Mouse (Mus musculus): Measurements from ENCODE around the gene Arsg. TPM values are rescaled to one million over a fixed set of nuclear protein-coding genes. Genes with fewer than 3 reads are reported as not detected.

Arsg gene
- polyA plus RNA-seq, 1 experiment from 2014 or later = 6.2 TPM

GRCm38 (mm10) chr11:109440641-109441040 lies 32.5 kb upstream of the Arsg start:
- Histone ChIP-seq H3K9me3 (replicated peaks; ENCODE audit: control insufficient read depth, low read length) (no peaks in the 10 kb centered on the region), H3K4me2 (ENCODE audit: low read length) (peak overlapping the region; percentile 73), H3K36me3 (ENCODE audit: control insufficient read depth, insufficient read depth, low read length) (peaks cover 29% of the 10 kb centered on the region), H3K4me3 (ENCODE audit: low read depth, low read length) (peak overlapping the region; percentile 39; the same call in 1 of the 2 replicates), H3K27me3 (replicated peaks; ENCODE audit: control insufficient read depth, insufficient read depth, low read length) (no peaks in the 10 kb centered on the region), H3K9ac (ENCODE audit: low read length) (no peak overlapping the region), H3K27ac (ENCODE audit: low read depth, low read length) (no peak overlapping the region), H3K4me1 (ENCODE audit: control insufficient read depth, insufficient read depth, low read length) (peaks cover 4% of the 10 kb centered on the region)
- no peak for ATAC-seq
- WGBS = 57% methylated on average over 4 of the region's 4 CpGs
- no peak for DNase-seq (ENCODE audit: low spot score)

DNA sequence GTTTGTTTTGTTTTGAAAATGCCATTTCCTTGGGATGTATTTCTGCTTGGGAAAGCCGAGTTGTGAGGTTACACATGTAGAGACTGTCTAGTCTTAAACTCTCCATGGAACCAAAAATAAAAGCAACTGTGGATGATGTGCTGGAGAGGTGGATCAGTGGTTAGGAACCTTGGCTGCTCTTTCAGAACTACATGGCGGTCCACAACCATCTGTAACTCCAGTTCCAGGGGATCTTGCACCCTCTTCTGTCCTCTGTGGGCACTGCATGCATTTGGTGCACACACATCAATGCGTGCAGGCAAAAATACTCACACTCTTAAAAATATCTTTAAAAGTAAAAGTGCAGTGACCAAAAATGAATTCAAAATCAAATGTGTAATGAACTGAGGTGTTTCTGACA lies 32.1 kb upstream of the Arsg start:
- H3K27me3 ChIP-seq (replicated peaks; ENCODE audit: control insufficient read depth, insufficient read depth, low read length) = no peaks in the 10 kb centered on the region
- DNase-seq (ENCODE audit: low spot score) (peak; percentile 40), ATAC-seq (no peak)
- H3K9me3 ChIP-seq (replicated peaks; ENCODE audit: control insufficient read depth, low read length) = no peaks in the 10 kb centered on the region
- WGBS = 54% methylated on average over 3 of the region's 3 CpGs
- no peak overlapping the region for H3K4me2 ChIP-seq (ENCODE audit: low read length)
- no peak overlapping the region for H3K27ac ChIP-seq (ENCODE audit: low read depth, low read length)
- no peak overlapping the region for H3K9ac ChIP-seq (ENCODE audit: low read length)
- H3K4me1 ChIP-seq (ENCODE audit: control insufficient read depth, insufficient read depth, low read length) = peaks cover 4% of the 10 kb centered on the region
- H3K36me3 ChIP-seq (ENCODE audit: control insufficient read depth, insufficient read depth, low read length) = peaks cover 24% of the 10 kb centered on the region
- H3K4me3 ChIP-seq (ENCODE audit: low read depth, low read length) = no peak overlapping the region

GRCm38 (mm10) chr11:109442166-109442730 lies 30.9 kb upstream of the Arsg start:
- no peak overlapping the region for H3K9ac ChIP-seq (ENCODE audit: low read length)
- H3K9me3 ChIP-seq (replicated peaks; ENCODE audit: control insufficient read depth, low read length) = no peaks in the 10 kb centered on the region
- H3K36me3 ChIP-seq (ENCODE audit: control insufficient read depth, insufficient read depth, low read length) = peaks cover 12% of the 10 kb centered on the region; the same call in 1 of the 2 replicates
- DNase-seq (ENCODE audit: low spot score) (no peak), ATAC-seq (no peak)
- peaks cover 4% of the 10 kb centered on the region for H3K4me1 ChIP-seq (ENCODE audit: control insufficient read depth, insufficient read depth, low read length)
- H3K27ac ChIP-seq (ENCODE audit: low read depth, low read length) = no peak overlapping the region
- H3K4me3 ChIP-seq (ENCODE audit: low read depth, low read length) = no peak overlapping the region
- 76% methylated on average over 5 of the region's 5 CpGs for WGBS
- H3K4me2 ChIP-seq (ENCODE audit: low read length) = no peak overlapping the region
- no peaks in the 10 kb centered on the region for H3K27me3 ChIP-seq (replicated peaks; ENCODE audit: control insufficient read depth, insufficient read depth, low read length)

DNA sequence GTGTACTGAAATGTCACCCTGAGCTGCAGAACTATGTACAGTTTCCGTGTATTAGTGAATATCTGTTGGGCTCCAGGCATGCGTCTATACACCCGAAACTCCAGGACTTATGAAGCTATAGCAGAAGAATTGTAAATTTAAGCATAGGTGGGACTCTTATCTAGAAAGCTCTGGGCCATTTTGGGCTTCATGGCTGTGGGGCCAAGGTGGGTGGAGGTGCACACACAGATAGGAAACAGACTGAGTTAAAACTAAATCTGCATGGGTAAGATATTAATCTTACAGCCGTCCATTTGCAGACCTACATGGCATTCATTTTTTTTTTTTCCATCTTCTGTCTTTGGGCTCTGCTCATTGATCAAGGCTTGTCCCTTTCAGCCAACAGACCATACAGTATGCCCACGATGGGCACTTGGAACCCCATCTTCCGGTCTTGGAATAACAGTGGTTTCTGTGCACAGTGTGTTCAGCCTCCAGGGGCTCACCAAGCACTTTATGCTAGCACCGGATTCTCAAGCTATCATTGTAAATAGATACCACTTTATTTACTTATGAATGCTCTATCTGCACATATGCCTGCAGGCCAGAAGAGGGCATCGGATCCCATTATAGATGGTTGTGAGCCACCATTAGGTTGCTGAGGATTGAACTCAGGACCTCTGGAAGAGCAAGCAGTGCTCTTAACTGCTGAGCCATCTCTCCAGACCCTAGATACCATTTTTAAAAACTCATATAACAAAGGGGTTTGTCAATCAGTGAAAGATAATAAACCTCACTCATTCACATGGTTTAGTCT lies 29.5 kb upstream of the Arsg start:
- Histone ChIP-seq H3K36me3 (ENCODE audit: control insufficient read depth, insufficient read depth, low read length) (no peaks in the 10 kb centered on the region), H3K4me1 (ENCODE audit: control insufficient read depth, insufficient read depth, low read length) (peaks cover 4% of the 10 kb centered on the region), H3K4me3 (ENCODE audit: low read depth, low read length) (no peak overlapping the region), H3K4me2 (ENCODE audit: low read length) (no peak overlapping the region), H3K9me3 (replicated peaks; ENCODE audit: control insufficient read depth, low read length) (no peaks in the 10 kb centered on the region), H3K9ac (ENCODE audit: low read length) (no peak overlapping the region), H3K27ac (ENCODE audit: low read depth, low read length) (no peak overlapping the region), H3K27me3 (replicated peaks; ENCODE audit: control insufficient read depth, insufficient read depth, low read length) (no peaks in the 10 kb centered on the region)
- ATAC-seq (no peak), DNase-seq (ENCODE audit: low spot score) (no peak)
- WGBS = 92% methylated on average over 8 of the region's 8 CpGs

DNA sequence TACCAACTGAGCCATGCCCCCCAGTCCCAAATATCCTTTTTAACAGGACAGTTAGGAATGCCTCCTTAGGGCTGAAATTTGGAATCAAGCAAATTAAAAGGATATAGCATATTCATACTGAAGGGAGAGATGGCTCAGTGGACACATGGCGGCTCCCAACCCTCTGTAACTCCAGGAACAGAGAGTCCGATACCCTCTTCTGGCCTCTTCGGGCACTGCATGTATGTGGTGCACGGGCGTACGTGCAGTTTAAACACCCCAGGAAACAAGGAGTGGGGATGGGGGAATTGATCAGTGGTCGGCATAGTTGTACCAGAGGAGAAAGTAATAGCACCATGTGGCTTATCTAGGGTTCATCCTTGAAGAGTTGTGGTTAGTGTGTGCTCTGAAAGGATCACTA lies 28.6 kb upstream of the Arsg start:
- no peak overlapping the region for H3K27ac ChIP-seq (ENCODE audit: low read depth, low read length)
- H3K4me1 ChIP-seq (ENCODE audit: control insufficient read depth, insufficient read depth, low read length) = peaks cover 4% of the 10 kb centered on the region
- H3K27me3 ChIP-seq (replicated peaks; ENCODE audit: control insufficient read depth, insufficient read depth, low read length) = no peaks in the 10 kb centered on the region
- no peaks in the 10 kb centered on the region for H3K36me3 ChIP-seq (ENCODE audit: control insufficient read depth, insufficient read depth, low read length)
- DNase-seq (ENCODE audit: low spot score) (peak; percentile 48), ATAC-seq (peak; percentile 40; the same call in 1 of the 2 replicates)
- H3K4me3 ChIP-seq (ENCODE audit: low read depth, low read length) = no peak overlapping the region
- WGBS = 46% methylated on average over 7 of the region's 7 CpGs
- H3K9me3 ChIP-seq (replicated peaks; ENCODE audit: control insufficient read depth, low read length) = no peaks in the 10 kb centered on the region
- H3K9ac ChIP-seq (ENCODE audit: low read length) = no peak overlapping the region
- H3K4me2 ChIP-seq (ENCODE audit: low read length) = no peak overlapping the region

DNA sequence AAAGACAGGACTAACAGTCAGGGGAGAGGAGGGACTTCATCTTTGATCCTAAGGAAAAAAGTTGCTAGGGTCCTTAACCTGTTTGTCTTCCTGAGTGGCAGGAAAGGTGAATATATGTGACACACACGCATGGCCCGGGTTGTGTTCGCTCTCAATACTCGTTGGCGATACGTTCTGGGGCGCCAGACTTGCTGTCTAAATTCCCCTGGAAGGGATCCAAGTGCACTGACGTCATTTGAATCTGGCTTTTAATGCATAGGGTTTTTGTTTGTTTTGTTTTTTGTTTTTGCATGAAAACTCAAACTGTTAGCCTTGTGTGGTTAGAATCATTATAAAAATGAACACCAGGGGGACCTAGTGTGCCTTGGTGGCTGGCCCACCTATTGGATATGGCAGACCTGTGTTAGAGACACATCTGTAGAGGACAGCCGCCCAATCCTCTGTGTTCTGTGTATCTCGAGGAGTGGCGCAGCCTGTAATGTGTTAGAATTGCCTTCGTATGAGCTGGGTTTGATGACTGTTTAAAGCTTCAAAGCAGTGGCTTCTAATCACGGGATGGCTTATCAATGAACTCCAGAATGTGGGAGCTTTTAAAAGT lies 27.6 kb upstream of the Arsg start:
- Histone ChIP-seq H3K9me3 (replicated peaks; ENCODE audit: control insufficient read depth, low read length) (no peaks in the 10 kb centered on the region), H3K4me1 (ENCODE audit: control insufficient read depth, insufficient read depth, low read length) (no peaks in the 10 kb centered on the region), H3K4me3 (ENCODE audit: low read depth, low read length) (no peak overlapping the region), H3K36me3 (ENCODE audit: control insufficient read depth, insufficient read depth, low read length) (no peaks in the 10 kb centered on the region), H3K27ac (ENCODE audit: low read depth, low read length) (no peak overlapping the region), H3K4me2 (ENCODE audit: low read length) (no peak overlapping the region), H3K9ac (ENCODE audit: low read length) (no peak overlapping the region), H3K27me3 (replicated peaks; ENCODE audit: control insufficient read depth, insufficient read depth, low read length) (no peaks in the 10 kb centered on the region)
- ATAC-seq = peak; percentile 69; the same call in 1 of the 2 replicates
- 44% methylated on average over 13 of the region's 13 CpGs for WGBS
- peak; percentile 75 for DNase-seq (ENCODE audit: low spot score)

- Histone ChIP-seq H3K27ac (ENCODE audit: low read depth, low read length) (no peak overlapping the region), H3K36me3 (ENCODE audit: control insufficient read depth, insufficient read depth, low read length) (0 out of 2 replicates have a peak, but pooled peaks cover 7% of the 10 kb centered on the region), H3K4me3 (ENCODE audit: low read depth, low read length) (no peak overlapping the region), H3K27me3 (replicated peaks; ENCODE audit: control insufficient read depth, insufficient read depth, low read length) (no peaks in the 10 kb centered on the region), H3K9ac (ENCODE audit: low read length) (no peak overlapping the region), H3K4me1 (ENCODE audit: control insufficient read depth, insufficient read depth, low read length) (no peaks in the 10 kb centered on the region), H3K9me3 (replicated peaks; ENCODE audit: control insufficient read depth, low read length) (no peaks in the 10 kb centered on the region), H3K4me2 (ENCODE audit: low read length) (no peak overlapping the region)
- ATAC-seq (no peak), DNase-seq (ENCODE audit: low spot score) (no peak)
- 80% methylated on average over 11 of the region's 11 CpGs for WGBS
Measured at GRCm38 (mm10) chr11:109451169-109451568, 22.0 kb upstream of the Arsg start.

GRCm38 (mm10) chr11:109456261-109456660 lies 16.9 kb upstream of the Arsg start:
- Histone ChIP-seq H3K9me3 (replicated peaks; ENCODE audit: control insufficient read depth, low read length) (no peaks in the 10 kb centered on the region), H3K4me2 (ENCODE audit: low read length) (no peak overlapping the region), H3K9ac (ENCODE audit: low read length) (no peak overlapping the region), H3K4me3 (ENCODE audit: low read depth, low read length) (no peak overlapping the region), H3K36me3 (ENCODE audit: control insufficient read depth, insufficient read depth, low read length) (0 out of 2 replicates have a peak, but pooled peaks cover 7% of the 10 kb centered on the region), H3K27ac (ENCODE audit: low read depth, low read length) (no peak overlapping the region), H3K4me1 (ENCODE audit: control insufficient read depth, insufficient read depth, low read length) (no peaks in the 10 kb centered on the region), H3K27me3 (replicated peaks; ENCODE audit: control insufficient read depth, insufficient read depth, low read length) (no peaks in the 10 kb centered on the region)
- WGBS = 87% methylated on average over 5 of the region's 5 CpGs
- DNase-seq (ENCODE audit: low spot score) (no peak), ATAC-seq (no peak)

DNA sequence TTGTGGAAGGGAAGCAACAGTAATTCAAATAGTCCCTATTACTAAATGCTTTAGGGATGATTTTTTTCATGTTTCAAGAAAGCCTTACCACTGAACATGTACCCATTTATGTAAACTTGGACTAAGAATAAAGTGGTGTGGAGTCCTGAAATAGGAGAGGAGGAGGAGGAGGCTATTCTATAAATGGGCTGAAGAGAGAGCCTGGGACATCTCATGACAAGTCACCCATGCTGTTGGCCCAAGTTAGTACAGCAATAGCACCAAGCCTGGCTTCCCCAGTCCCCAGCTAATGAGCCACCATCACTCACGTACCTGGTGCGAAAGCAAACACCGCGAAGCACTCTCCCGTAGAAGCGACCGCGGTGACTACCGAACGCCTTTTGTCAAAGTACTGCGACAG lies 15.0 kb upstream of the Arsg start:
- Histone ChIP-seq H3K27ac (ENCODE audit: low read depth, low read length) (no peak overlapping the region), H3K9me3 (replicated peaks; ENCODE audit: control insufficient read depth, low read length) (no peaks in the 10 kb centered on the region), H3K4me2 (ENCODE audit: low read length) (no peak overlapping the region), H3K27me3 (replicated peaks; ENCODE audit: control insufficient read depth, insufficient read depth, low read length) (no peaks in the 10 kb centered on the region), H3K9ac (ENCODE audit: low read length) (no peak overlapping the region), H3K4me3 (ENCODE audit: low read depth, low read length) (no peak overlapping the region), H3K36me3 (ENCODE audit: control insufficient read depth, insufficient read depth, low read length) (0 out of 2 replicates have a peak, but pooled peaks cover 5% of the 10 kb centered on the region), H3K4me1 (ENCODE audit: control insufficient read depth, insufficient read depth, low read length) (no peaks in the 10 kb centered on the region)
- 94% methylated on average over 11 of the region's 11 CpGs for WGBS
- no peak for DNase-seq (ENCODE audit: low spot score)
- no peak for ATAC-seq
